Mouse (Mus musculus) neural tube, embryonic 15.5 days (tissue): ENCODE data around the gene Gm42517. TPM values are rescaled to one million over a fixed set of nuclear protein-coding genes. Genes with fewer than 3 reads are reported as not detected.

Experiments used
- ATAC-seq: fragments of 200-750 bp; cut with Nextera tagmentation; 2 replicates; pipeline ENCODE4 v1.8.0; 2017; ENCODE audit warnings: mild to moderate bottlenecking, moderate TSS enrichment, moderate library complexity; ENCODE audit not compliant: low FRiP score
- H3K27ac ChIP-seq: fragments of 300-500 bp; sonication (generic); replicated peaks from 2 replicates; pipeline ENCODE4 v1.5.1; 2015; ENCODE audit warnings: mild to moderate bottlenecking, inconsistent platforms
- H3K27me3 ChIP-seq: fragments of 300-500 bp; sonication (generic); replicated peaks from 2 replicates; pipeline ENCODE4 v1.6.1; 2015; ENCODE audit warnings: inconsistent platforms
- H3K36me3 ChIP-seq: fragments of 300-500 bp; sonication (generic); 2 replicates; pipeline ENCODE4 v1.6.1; 2015; ENCODE audit warnings: inconsistent platforms
- H3K4me1 ChIP-seq: fragments of 300-500 bp; sonication (generic); 2 replicates; pipeline ENCODE4 v1.6.1; 2015; ENCODE audit warnings: inconsistent platforms
- H3K4me2 ChIP-seq: fragments of 300-500 bp; sonication (generic); 2 replicates; pipeline ENCODE4 v1.6.1; 2015; ENCODE audit warnings: inconsistent platforms, mild to moderate bottlenecking, moderate library complexity
- H3K4me3 ChIP-seq: fragments of 300-500 bp; sonication (generic); replicated peaks from 2 replicates; pipeline ENCODE4 v1.5.1; 2015; ENCODE audit warnings: mild to moderate bottlenecking, inconsistent platforms
- H3K9ac ChIP-seq: fragments of 300-500 bp; sonication (generic); replicated peaks from 2 replicates; pipeline ENCODE4 v1.6.1; 2015; ENCODE audit warnings: mild to moderate bottlenecking, inconsistent platforms
- H3K9me3 ChIP-seq: fragments of 300-500 bp; sonication (generic); replicated peaks from 2 replicates; pipeline ENCODE4 v1.6.1; 2016; ENCODE audit warnings: inconsistent platforms
- WGBS: fragments of 180-500 bp; shearing (Covaris S2); methylation state at CpG from one replicate; pipeline ENCODE4 v1.1.7; 2015; ENCODE audit warnings: mixed read lengths; 5-methylcytosine and 5-hydroxymethylcytosine counted together
- polyA plus RNA-seq: library from polyadenylated mRNA; unstranded; fragments of >200 nt; fragmentation: Nextera tagmentation; extraction: Ambion mirVana; gene quantifications from 2 replicates; pipeline ENCODE4 v1.2.1, GENCODE M21; 2015

The Gm42517 gene
- polyA plus RNA-seq, 1 experiment from 2014 or later: 3.0 TPM

DNA sequence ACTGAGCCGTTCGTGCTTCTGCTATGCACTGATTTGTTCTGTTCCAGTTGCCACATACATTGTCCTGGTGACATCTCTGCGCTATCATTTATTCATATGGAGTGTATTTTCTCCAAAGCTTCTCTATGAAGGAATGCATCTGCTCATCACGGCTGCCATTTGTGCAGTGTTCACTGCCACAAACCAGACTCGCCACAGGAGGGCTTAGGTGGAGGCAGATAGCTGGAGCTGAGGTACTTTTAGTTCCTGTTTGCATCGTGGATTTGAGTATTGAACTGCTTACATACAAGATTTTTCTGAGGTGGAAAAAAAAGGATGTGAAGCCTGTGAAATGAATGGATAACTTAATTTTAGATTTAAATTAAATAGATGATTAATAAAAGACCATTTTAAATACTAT, 19.9 kb downstream of the Gm42517 start:
- H3K36me3 ChIP-seq: peaks cover 44% of the 10 kb centered on the region
- no peak overlapping the region for H3K4me2 ChIP-seq
- H3K4me1 ChIP-seq: no peaks in the 10 kb centered on the region
- no peak overlapping the region for H3K9ac ChIP-seq
- no peak overlapping the region for H3K27ac ChIP-seq
- ATAC-seq: no peak
- no peak overlapping the region for H3K4me3 ChIP-seq
- WGBS: 92% methylated on average over 6 of the region's 6 CpGs
- H3K9me3 ChIP-seq: no peaks in the 10 kb centered on the region
- H3K27me3 ChIP-seq: no peaks in the 10 kb centered on the region

DNA sequence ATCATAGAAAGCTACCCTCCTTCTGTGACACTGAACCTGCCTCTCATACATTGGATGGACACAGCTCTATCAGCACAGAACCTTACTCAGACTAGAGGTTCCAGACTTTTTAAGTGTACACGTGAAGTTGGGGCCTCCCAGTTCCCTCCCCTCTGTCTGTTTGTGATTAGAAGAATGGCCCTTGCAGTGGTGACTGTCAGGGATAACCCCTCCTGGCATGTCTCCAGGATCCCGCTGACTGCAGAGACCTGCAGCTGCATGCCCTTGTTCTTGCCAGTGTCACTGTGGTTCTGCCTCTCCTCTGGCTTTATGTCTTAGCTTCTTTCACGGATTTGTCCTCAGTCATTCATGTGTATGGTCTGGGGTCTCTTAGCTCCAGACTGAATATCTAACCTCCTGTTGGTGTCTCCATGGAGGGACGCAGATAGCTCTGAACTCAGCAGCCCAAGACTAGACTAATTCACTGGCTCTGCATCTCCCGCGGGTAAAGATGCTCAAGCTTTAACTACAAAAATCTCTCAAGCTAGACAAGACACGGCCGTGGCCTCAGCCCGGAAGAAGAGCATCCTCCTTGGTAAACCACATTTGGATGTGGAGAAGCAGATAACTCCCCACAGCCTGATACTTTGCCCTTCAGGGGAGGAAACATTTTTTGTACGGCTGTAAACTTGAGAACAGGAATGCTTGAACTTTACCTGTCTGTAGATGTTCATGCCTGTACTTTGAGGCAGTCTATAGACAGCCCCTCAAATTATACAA, 22.2 kb downstream of the Gm42517 start:
- no peak for ATAC-seq
- Histone ChIP-seq H3K27me3 (no peaks in the 10 kb centered on the region), H3K36me3 (peaks cover 46% of the 10 kb centered on the region), H3K9ac (no peak overlapping the region), H3K4me2 (no peak overlapping the region), H3K4me1 (no peaks in the 10 kb centered on the region), H3K4me3 (no peak overlapping the region), H3K27ac (no peak overlapping the region), H3K9me3 (no peaks in the 10 kb centered on the region)
- WGBS: 87% methylated on average over 10 of the region's 10 CpGs

DNA sequence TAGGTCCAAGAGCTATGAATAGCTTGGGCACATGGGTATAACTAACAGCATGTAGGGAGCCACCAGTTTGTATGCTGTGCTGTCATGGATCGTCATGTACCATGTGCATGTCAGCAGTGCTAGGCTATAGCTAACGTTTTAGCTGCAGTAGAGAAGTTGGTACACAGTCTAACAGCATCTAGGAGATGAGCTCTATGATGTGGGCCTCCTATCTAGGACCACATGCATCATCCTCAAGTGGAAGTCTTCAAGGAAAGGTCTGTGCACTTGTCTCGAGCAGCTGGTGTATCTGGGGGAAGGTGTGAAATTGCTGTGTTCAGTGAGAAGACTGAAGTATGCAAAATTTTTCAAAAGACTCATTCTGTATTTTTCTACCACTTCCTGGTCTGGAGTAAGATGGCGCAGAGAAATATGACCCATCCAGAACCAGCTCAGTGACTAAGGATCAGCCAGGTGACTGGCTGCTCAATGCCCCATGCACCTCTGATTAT, 24.0 kb downstream of the Gm42517 start:
- no peak for ATAC-seq
- Histone ChIP-seq H3K9me3 (no peaks in the 10 kb centered on the region), H3K4me1 (no peaks in the 10 kb centered on the region), H3K4me2 (no peak overlapping the region), H3K36me3 (peaks cover 44% of the 10 kb centered on the region), H3K4me3 (no peak overlapping the region), H3K27me3 (no peaks in the 10 kb centered on the region), H3K27ac (no peak overlapping the region), H3K9ac (no peak overlapping the region)
- WGBS: 96% methylated on average over 4 of the region's 4 CpGs

DNA sequence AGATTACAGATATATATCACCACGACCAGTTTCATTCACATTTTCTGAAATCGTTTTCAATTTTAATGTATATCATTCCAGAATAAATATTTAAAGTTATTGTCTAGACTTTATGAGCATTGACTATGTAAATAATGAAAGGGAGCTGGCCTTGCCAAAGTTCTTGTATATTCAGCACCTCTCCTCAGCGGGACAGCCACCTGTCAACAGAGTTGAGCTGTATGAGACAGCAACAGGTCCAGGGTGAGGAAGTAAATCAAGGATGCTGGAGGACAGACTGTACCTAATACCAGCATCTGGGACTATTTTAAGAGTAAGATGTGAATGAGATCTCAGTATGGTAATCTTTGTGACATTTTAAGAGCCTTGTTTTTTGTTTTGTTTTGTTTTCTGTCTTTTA, 29.7 kb downstream of the Gm42517 start:
- Histone ChIP-seq H3K9me3 (no peaks in the 10 kb centered on the region), H3K36me3 (peaks cover 50% of the 10 kb centered on the region), H3K4me3 (no peak overlapping the region), H3K27me3 (no peaks in the 10 kb centered on the region), H3K9ac (no peak overlapping the region), H3K4me1 (no peaks in the 10 kb centered on the region), H3K4me2 (no peak overlapping the region), H3K27ac (no peak overlapping the region)
- 84% methylated on average over 3 of the region's 3 CpGs for WGBS
- ATAC-seq: no peak

DNA sequence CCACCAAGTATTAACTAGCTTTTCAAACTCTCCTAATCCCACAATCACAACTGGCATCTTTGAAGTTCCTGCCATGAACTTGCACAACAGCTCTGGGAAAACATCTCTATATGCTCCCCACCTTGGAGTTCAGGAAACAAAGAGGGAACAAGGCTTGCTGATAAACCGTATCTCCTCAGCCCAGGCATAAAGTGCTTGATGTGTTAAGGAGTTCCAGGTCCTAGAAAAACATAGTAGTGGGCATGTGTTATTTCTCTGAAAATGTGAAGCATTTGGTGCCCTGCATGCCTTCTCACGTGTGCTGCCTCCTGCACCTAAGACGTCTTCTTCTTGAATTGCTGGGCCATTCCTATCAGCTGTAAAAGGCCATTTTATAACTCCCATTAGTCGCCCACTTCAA, 30.3 kb downstream of the Gm42517 start:
- Histone ChIP-seq H3K27me3 (no peaks in the 10 kb centered on the region), H3K36me3 (peaks cover 53% of the 10 kb centered on the region), H3K4me3 (no peak overlapping the region), H3K9me3 (no peaks in the 10 kb centered on the region), H3K4me1 (no peaks in the 10 kb centered on the region), H3K4me2 (no peak overlapping the region), H3K27ac (no peak overlapping the region), H3K9ac (no peak overlapping the region)
- no peak for ATAC-seq
- 39% methylated on average over 4 of the region's 4 CpGs for WGBS

DNA sequence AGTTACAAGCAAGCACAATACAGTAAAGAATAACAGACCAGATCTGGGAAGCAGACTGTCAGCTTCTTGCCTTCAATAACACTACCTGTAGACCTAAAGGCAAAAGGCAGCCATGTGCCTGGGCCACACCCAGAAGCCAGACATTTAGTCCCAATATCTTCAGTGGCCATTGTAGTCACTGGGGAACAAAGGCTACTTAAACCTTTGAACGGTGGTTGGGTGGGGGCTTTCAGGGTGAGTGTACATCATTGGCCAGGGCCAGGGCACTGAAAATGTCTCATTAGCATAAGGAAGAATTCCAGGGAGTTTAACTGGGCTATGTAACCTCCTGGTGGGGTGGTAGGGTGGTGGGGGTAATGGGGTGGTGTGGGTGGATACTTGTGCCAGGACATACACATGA, 36.7 kb downstream of the Gm42517 start:
- H3K27ac ChIP-seq: no peak overlapping the region
- H3K27me3 ChIP-seq: no peaks in the 10 kb centered on the region
- H3K4me3 ChIP-seq: no peak overlapping the region
- peaks cover 51% of the 10 kb centered on the region for H3K36me3 ChIP-seq
- H3K9ac ChIP-seq: no peak overlapping the region
- ATAC-seq: no peak
- H3K4me2 ChIP-seq: no peak overlapping the region
- H3K4me1 ChIP-seq: no peaks in the 10 kb centered on the region
- 78% methylated on average over 1 of the region's 1 CpGs for WGBS
- H3K9me3 ChIP-seq: no peaks in the 10 kb centered on the region

Other genes starting within 250 kb of the Gm42517 start
- gene Tmed5, start 235.3 kb downstream of the Gm42517 start, polyA plus RNA-seq: 27.0 and 45.5 TPM in 2 replicates
- gene Ccdc18, start 235.0 kb downstream of the Gm42517 start, polyA plus RNA-seq: 2.1 and 9.3 TPM in 2 replicates
- gene Dr1, start 99.0 kb downstream of the Gm42517 start, polyA plus RNA-seq: 39.6 and 42.8 TPM in 2 replicates
- 4.5 and 4.9 TPM in 2 replicates for gene Pigg, start 55.3 kb downstream of the Gm42517 start, polyA plus RNA-seq
- gene Pde6b, start 20.5 kb upstream of the Gm42517 start, polyA plus RNA-seq: 0.29 and 0.34 TPM in 2 replicates
- 430 and 482 TPM in 2 replicates for gene Atp5k, start 66.5 kb upstream of the Gm42517 start, polyA plus RNA-seq
- gene Mfsd7a, start 81.0 kb upstream of the Gm42517 start, polyA plus RNA-seq: 0.19 and 0.34 TPM in 2 replicates
- 24.7 and 25.5 TPM in 2 replicates for gene Pcgf3, start 93.3 kb upstream of the Gm42517 start, polyA plus RNA-seq
- gene Cplx1, start 182.1 kb upstream of the Gm42517 start, polyA plus RNA-seq: 258 and 285 TPM in 2 replicates